Mouse (Mus musculus): ENCODE results near the gene Sptan1.

Sptan1 gene

GRCm38 (mm10) chr2:30057223-30057904, 92.0 kb downstream of the Sptan1 start, which contains the start of gene Set:
Set (plus strand) TSS chr2:30057378.
- in situ Hi-C loops (cut with MboI, MseI) = no loop called here

GRCm38 (mm10) chr2:30058418-30058817, 93.1 kb downstream of the Sptan1 start:
- in situ Hi-C loops (cut with MboI, MseI) = no loop called here

- in situ Hi-C loops (cut with MboI, MseI) = loop anchor here in 1 of 2 experiments (10.0 kb wide), 1 partner anchor 763 kb away; no protein-coding TSS in a partner anchor
Observed at GRCm38 (mm10) chr2:30061215-30062166, 96.1 kb downstream of the Sptan1 start.

GRCm38 (mm10) chr2:30062249-30063093, 97.1 kb downstream of the Sptan1 start:
- in situ Hi-C loops (cut with MboI, MseI) = loop anchor here in 1 of 2 experiments (10.0 kb wide), 1 partner anchor 762 kb away; no protein-coding TSS in a partner anchor

- in situ Hi-C loops (cut with MboI, MseI) = loop anchor here in 1 of 2 experiments (10.0 kb wide), 1 partner anchor 762 kb away; no protein-coding TSS in a partner anchor
Observed at GRCm38 (mm10) chr2:30063235-30063634, 97.9 kb downstream of the Sptan1 start.

- in situ Hi-C loops (cut with MboI, MseI) = loop anchor here in 1 of 2 experiments (10.0 kb wide), 1 partner anchor 761 kb away; no protein-coding TSS in a partner anchor
Observed at GRCm38 (mm10) chr2:30063791-30064190, 98.4 kb downstream of the Sptan1 start.

- in situ Hi-C loops (cut with MboI, MseI) = loop anchor here in 1 of 2 experiments (10.0 kb wide), 1 partner anchor 761 kb away; no protein-coding TSS in a partner anchor
Observed at GRCm38 (mm10) chr2:30064298-30064697, 98.9 kb downstream of the Sptan1 start.

- in situ Hi-C loops (cut with MboI, MseI) = loop anchor here in 1 of 2 experiments (10.0 kb wide), 1 partner anchor 759 kb away; no protein-coding TSS in a partner anchor
Observed at GRCm38 (mm10) chr2:30066046-30066901, 100.9 kb downstream of the Sptan1 start.

- in situ Hi-C loops (cut with MboI, MseI) = loop anchor here in 1 of 2 experiments (10.0 kb wide), 1 partner anchor 758 kb away; no protein-coding TSS in a partner anchor
Observed at GRCm38 (mm10) chr2:30067031-30067888, 101.9 kb downstream of the Sptan1 start.

GRCm38 (mm10) chr2:30067962-30068361, 102.6 kb downstream of the Sptan1 start:
- in situ Hi-C loops (cut with MboI, MseI) = loop anchor here in 1 of 2 experiments (10.0 kb wide), 1 partner anchor 757 kb away; no protein-coding TSS in a partner anchor

- in situ Hi-C loops (cut with MboI, MseI) = no loop called here
Observed at GRCm38 (mm10) chr2:30072875-30073274, 107.5 kb downstream of the Sptan1 start.

GRCm38 (mm10) chr2:30073285-30073684, 107.9 kb downstream of the Sptan1 start:
- in situ Hi-C loops (cut with MboI, MseI) = no loop called here

- in situ Hi-C loops (cut with MboI, MseI) = no loop called here
Observed at GRCm38 (mm10) chr2:30075625-30076024, 110.3 kb downstream of the Sptan1 start.

- in situ Hi-C loops (cut with MboI, MseI) = no loop called here
Observed at GRCm38 (mm10) chr2:30076439-30076838, 111.1 kb downstream of the Sptan1 start.

- in situ Hi-C loops (cut with MboI, MseI) = no loop called here
Observed at GRCm38 (mm10) chr2:30076959-30077358, 111.6 kb downstream of the Sptan1 start.

- in situ Hi-C loops (cut with MboI, MseI) = no loop called here
Observed at GRCm38 (mm10) chr2:30077502-30078348, 112.4 kb downstream of the Sptan1 start, which contains the start of gene Pkn3. Pkn3 (plus strand) TSS chr2:30077684.

GRCm38 (mm10) chr2:30078349-30078712, 113.0 kb downstream of the Sptan1 start:
- in situ Hi-C loops (cut with MboI, MseI) = no loop called here

- in situ Hi-C loops (cut with MboI, MseI) = no loop called here
Observed at GRCm38 (mm10) chr2:30078760-30079159, 113.4 kb downstream of the Sptan1 start.
